ENCODE assay signal across 9 mouse cellular contexts in the genomic region with DNA sequence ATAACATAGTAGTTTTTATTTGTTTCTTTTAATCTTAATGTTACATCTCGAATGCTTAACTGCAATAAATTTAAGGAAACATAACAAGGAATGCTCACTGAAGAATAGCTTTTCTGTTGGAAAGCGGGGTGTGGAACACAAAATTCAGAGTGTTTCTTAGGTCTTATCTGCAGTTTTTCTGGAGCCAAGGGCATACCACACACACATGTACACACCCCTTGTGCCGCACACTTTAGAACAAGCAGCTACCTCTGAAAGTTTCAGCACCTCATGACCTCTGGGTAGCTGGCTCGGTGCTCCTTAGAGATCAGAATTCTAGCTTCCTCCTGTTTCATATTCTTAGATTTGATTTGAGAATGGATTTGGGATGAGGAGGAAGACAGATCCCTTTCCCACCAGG. TPM values are rescaled to one million over a fixed set of nuclear protein-coding genes. Genes with fewer than 3 reads are reported as not detected.
DNase-seq lines count a peak whose midpoint lies in the region; ATAC-seq and TF ChIP-seq lines count a peak whose summit lies in the region.
"Had no signal": no experiment of that assay in that cellular context is flagged by ENCODE, and none has a peak within 500 bp of the region (broad histone marks: within the 10 kb centered on the region; RNA-seq: fewer than 3 reads in every experiment).

No protein-coding gene starts in this region.

- no peaks in the 10 kb centered on the region for H3K36me3 ChIP-seq in kidney, embryonic 15.5 days
- no peaks in the 10 kb centered on the region for H3K36me3 ChIP-seq in limb, embryonic 14.5 days (ENCODE audit: control insufficient read depth, insufficient read depth, low read length)

- no peak overlapping the region for H3K27ac ChIP-seq in kidney, embryonic 15.5 days
- H3K27ac ChIP-seq in limb, embryonic 14.5 days (replicated peaks; ENCODE audit: low read depth, low read length) = no peak overlapping the region

- H3K4me3 ChIP-seq in kidney, embryonic 15.5 days (replicated peaks) = no peak overlapping the region
- H3K4me3 ChIP-seq in limb, embryonic 14.5 days (replicated peaks; ENCODE audit: low read length) = no peak overlapping the region

- H3K4me1 ChIP-seq in kidney, embryonic 15.5 days = peaks cover 48% of the 10 kb centered on the region
- H3K4me1 ChIP-seq in limb, embryonic 14.5 days (ENCODE audit: control insufficient read depth, insufficient read depth, low read length) = peaks cover 31% of the 10 kb centered on the region

- H3K9me3 ChIP-seq in kidney, embryonic 15.5 days (replicated peaks) = no peaks in the 10 kb centered on the region
- H3K9me3 ChIP-seq in limb, embryonic 14.5 days (ENCODE audit: control insufficient read depth, low read length) = no peaks in the 10 kb centered on the region

- TF ChIP-seq POLR2A in limb, embryonic 14.5 days (IDR thresholded peaks at IDR 0.05; ENCODE audit: borderline replicate concordance, extremely low read depth, insufficient read depth, insufficient read length) = no peak

- H3K4me2 ChIP-seq in kidney, embryonic 15.5 days = peak overlapping the region; percentile 71; the same call in 1 of the 2 replicates
- H3K4me2 ChIP-seq in limb, embryonic 14.5 days (replicated peaks; ENCODE audit: low read depth, low read length, severe bottlenecking) = peak overlapping the region; percentile 59; the same call in 1 of the 2 replicates

- ATAC-seq in kidney, embryonic 15.5 days (replicated peaks; ENCODE audit: low FRiP score) = no peak
- ATAC-seq in limb, embryonic 14.5 days (ENCODE audit: low FRiP score, low read depth) = no peak

- WGBS in kidney, embryonic 15.5 days = 56% methylated on average over 4 of the region's 4 CpGs
- 51% methylated on average over 4 of the region's 4 CpGs for WGBS in limb, embryonic 14.5 days

- peaks cover 24% of the 10 kb centered on the region for H3K27me3 ChIP-seq in kidney, embryonic 15.5 days
- H3K27me3 ChIP-seq in limb, embryonic 14.5 days (ENCODE audit: control insufficient read depth, insufficient read depth, low read length) = no peaks in the 10 kb centered on the region

- no peak overlapping the region for H3K9ac ChIP-seq in kidney, embryonic 15.5 days
- H3K9ac ChIP-seq in limb, embryonic 14.5 days (ENCODE audit: low read depth, low read length, severe bottlenecking) = no peak overlapping the region

- peak; percentile 13 for DNase-seq in adrenal gland, adult 2 months
- DNase-seq in adrenal gland, postnatal 10 days = no peak
- no peak for DNase-seq in kidney, adult 11 months
- DNase-seq in 416B (ENCODE audit: low read depth) = peak; percentile 37
- DNase-seq in limb, embryonic 14.5 days (ENCODE audit: low spot score) = no peak
- no peak for DNase-seq in cerebellum, postnatal 14 days
- DNase-seq in right cerebral cortex, adult 18-20 months = no peak
- DNase-seq: cerebellum, postnatal 10 days had no signal

RNA-seq across cellular contexts. Expression of gene Scml4, which starts 2.6 kb away (rescaled TPM):
- total RNA-seq in adrenal gland, adult 2 months (2021) = 1 to 10 TPM; 1.5 to 4.2 TPM
- polyA plus RNA-seq in adrenal gland, adult 2 months (2012; rRNA removed) = 3.8 and 3.9 TPM in 2 replicates
- 1 to 10 TPM; 4.0 to 6.4 TPM for total RNA-seq in adrenal gland, postnatal 10 days (2021)
- polyA plus RNA-seq in kidney, embryonic 15.5 days (2015; fragmentation: Nextera tagmentation; extraction: Ambion mirVana) = 1.4 and 1.5 TPM in 2 replicates
- 0.77 and 0.92 TPM in 2 replicates for polyA plus RNA-seq in limb, embryonic 14.5 days (2012; rRNA removed)
- polyA plus RNA-seq in limb, embryonic 14.5 days (2014; fragmentation: Nextera tagmentation; extraction: Ambion mirVana) = 0.70 and 1.1 TPM in 2 replicates

Comparison
In these comparisons a context has a peak if more than half of its experiments do, and no peak if none do; other contexts are left out.
1. DNase-seq: peak in adrenal gland, adult 2 months (single experiment) and 416B (single experiment); none in adrenal gland, postnatal 10 days (single experiment), kidney, adult 11 months (single experiment), limb, embryonic 14.5 days (single experiment), cerebellum, postnatal 14 days (0 of 2) and right cerebral cortex, adult 18-20 months (single experiment).